Mouse (Mus musculus): ENCODE results near the gene Htr1f. TPM values are rescaled to one million over a fixed set of nuclear protein-coding genes. Genes with fewer than 3 reads are reported as not detected.

Gene Htr1f
- polyA plus RNA-seq, 1 experiment from 2014 or later, result not detected

DNA sequence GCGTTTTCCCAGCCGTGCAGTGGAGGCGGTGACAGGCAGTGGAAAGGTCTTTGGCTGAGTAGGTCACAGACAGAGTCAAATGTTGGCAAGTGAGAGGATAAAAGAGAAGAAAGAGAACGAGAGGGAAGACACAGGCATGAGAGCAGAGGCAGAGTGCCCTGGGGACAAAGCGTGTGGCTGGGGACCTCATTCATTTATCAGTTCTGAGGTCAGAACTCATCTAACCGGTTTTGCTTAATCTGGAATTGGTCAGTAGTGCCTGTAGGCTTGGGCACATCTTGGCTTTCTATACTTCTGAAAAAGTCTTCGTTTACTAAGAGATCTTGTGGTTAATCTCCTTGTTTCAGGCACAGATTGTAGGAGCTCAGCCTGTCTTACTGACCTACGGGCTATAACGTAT lies 182.2 kb downstream of the Htr1f start:
- WGBS, result 51% methylated on average over 9 of the region's 9 CpGs

DNA sequence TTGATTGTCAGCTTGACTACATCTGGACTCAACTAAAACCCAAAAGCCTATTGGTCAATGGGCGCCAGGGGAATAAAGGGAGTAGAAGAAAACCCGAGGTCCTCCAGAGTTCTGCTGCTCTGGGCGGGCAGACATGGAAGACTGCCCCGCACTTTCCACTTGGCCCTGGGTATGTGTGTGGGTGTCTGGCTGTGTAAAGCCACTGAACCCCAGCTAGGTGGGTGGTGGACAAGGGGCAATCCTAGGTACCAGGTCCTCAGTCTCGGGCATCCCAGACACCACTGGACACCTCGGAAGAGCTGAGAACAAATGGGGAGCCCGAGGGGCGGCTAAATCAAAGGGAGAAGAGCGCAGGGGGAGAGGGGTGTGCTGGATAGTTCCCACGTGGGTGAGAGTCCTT lies 196.9 kb downstream of the Htr1f start:
- DNase-seq (ENCODE audit: low spot score), result no peak
- no peak for ATAC-seq (ENCODE audit: insufficient read depth, low FRiP score, low TSS enrichment)
- Histone ChIP-seq H3K4me3 (ENCODE audit: low read depth, low read length) (no peak overlapping the region), H3K4me2 (ENCODE audit: low read depth) (no peak overlapping the region), H3K27me3 (ENCODE audit: control insufficient read depth, insufficient read depth, low read length) (no peaks in the 10 kb centered on the region), H3K9ac (ENCODE audit: low read length) (no peak overlapping the region), H3K4me1 (ENCODE audit: control insufficient read depth, insufficient read depth, low read length) (no peaks in the 10 kb centered on the region), H3K27ac (ENCODE audit: low read depth, low read length) (no peak overlapping the region), H3K36me3 (ENCODE audit: control insufficient read depth, insufficient read depth, low read length) (no peaks in the 10 kb centered on the region), H3K9me3 (ENCODE audit: control insufficient read depth, low read length) (no peaks in the 10 kb centered on the region)
- 75% methylated on average over 10 of the region's 10 CpGs for WGBS

More for the DNA sequence above, 182.2 kb downstream of the Htr1f start:
- H3K4me2 ChIP-seq (ENCODE audit: low read depth), result no peak overlapping the region
- ATAC-seq (ENCODE audit: insufficient read depth, low FRiP score, low TSS enrichment) (no peak), DNase-seq (ENCODE audit: low spot score) (no peak)
- no peaks in the 10 kb centered on the region for H3K27me3 ChIP-seq (ENCODE audit: control insufficient read depth, insufficient read depth, low read length)
- H3K4me3 ChIP-seq (ENCODE audit: low read depth, low read length), result no peak overlapping the region
- no peaks in the 10 kb centered on the region for H3K9me3 ChIP-seq (ENCODE audit: control insufficient read depth, low read length)
- no peaks in the 10 kb centered on the region for H3K36me3 ChIP-seq (ENCODE audit: control insufficient read depth, insufficient read depth, low read length)
- H3K4me1 ChIP-seq (ENCODE audit: control insufficient read depth, insufficient read depth, low read length), result no peaks in the 10 kb centered on the region
- H3K27ac ChIP-seq (ENCODE audit: low read depth, low read length), result no peak overlapping the region
- H3K9ac ChIP-seq (ENCODE audit: low read length), result no peak overlapping the region

DNA sequence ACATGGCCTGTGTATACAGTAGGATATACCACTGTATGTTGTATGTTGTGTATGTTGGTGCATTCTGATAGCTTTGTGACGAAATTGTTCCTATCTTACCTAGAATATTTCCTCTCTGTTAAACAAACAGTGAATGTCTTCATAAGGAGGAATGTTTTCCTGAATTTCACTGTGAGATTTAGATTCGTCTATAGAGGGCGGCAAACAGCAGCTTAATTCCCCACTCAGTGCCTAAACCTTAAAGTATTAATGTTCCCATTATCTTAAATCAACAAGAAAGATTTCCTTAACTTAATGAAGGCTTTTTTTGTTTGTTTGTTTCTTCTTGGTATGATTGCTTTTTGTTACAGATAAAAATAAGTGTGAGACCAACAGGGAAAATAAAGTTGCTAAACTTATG lies 198.5 kb downstream of the Htr1f start:
- Histone ChIP-seq H3K27me3 (ENCODE audit: control insufficient read depth, insufficient read depth, low read length) (no peaks in the 10 kb centered on the region), H3K27ac (ENCODE audit: low read depth, low read length) (no peak overlapping the region), H3K4me1 (ENCODE audit: control insufficient read depth, insufficient read depth, low read length) (no peaks in the 10 kb centered on the region), H3K9me3 (ENCODE audit: control insufficient read depth, low read length) (no peaks in the 10 kb centered on the region), H3K4me2 (ENCODE audit: low read depth) (no peak overlapping the region), H3K4me3 (ENCODE audit: low read depth, low read length) (no peak overlapping the region), H3K9ac (ENCODE audit: low read length) (no peak overlapping the region), H3K36me3 (ENCODE audit: control insufficient read depth, insufficient read depth, low read length) (no peaks in the 10 kb centered on the region)
- WGBS, result 36% methylated on average over 3 of the region's 3 CpGs
- no peak for ATAC-seq (ENCODE audit: insufficient read depth, low FRiP score, low TSS enrichment)
- DNase-seq (ENCODE audit: low spot score), result no peak

DNA sequence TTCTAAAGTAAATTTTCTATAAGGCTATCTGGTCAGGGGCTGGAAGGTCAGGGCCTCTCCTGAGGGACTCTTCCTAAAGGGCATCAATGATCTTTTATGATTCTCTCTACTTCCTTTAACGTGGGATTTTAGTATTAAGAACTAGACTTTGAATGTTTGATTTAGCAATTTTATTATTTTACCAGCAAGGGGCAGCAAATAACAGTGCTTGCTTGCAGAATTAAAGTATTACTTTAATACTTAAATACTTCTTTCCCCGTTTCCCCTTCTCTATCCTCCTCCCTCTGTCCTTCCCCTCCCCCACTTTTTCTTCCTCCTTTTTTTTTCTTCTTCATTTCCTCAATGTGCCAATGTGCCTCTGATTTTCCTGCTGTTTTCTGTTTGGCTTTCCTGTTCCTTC lies 202.3 kb downstream of the Htr1f start:
- Histone ChIP-seq H3K9ac (ENCODE audit: low read length) (no peak overlapping the region), H3K4me2 (ENCODE audit: low read depth) (no peak overlapping the region), H3K27me3 (ENCODE audit: control insufficient read depth, insufficient read depth, low read length) (no peaks in the 10 kb centered on the region), H3K4me1 (ENCODE audit: control insufficient read depth, insufficient read depth, low read length) (no peaks in the 10 kb centered on the region), H3K4me3 (ENCODE audit: low read depth, low read length) (no peak overlapping the region), H3K36me3 (ENCODE audit: control insufficient read depth, insufficient read depth, low read length) (no peaks in the 10 kb centered on the region), H3K27ac (ENCODE audit: low read depth, low read length) (no peak overlapping the region), H3K9me3 (ENCODE audit: control insufficient read depth, low read length) (no peaks in the 10 kb centered on the region)
- ATAC-seq (ENCODE audit: insufficient read depth, low FRiP score, low TSS enrichment) (no peak), DNase-seq (ENCODE audit: low spot score) (no peak)
- 64% methylated on average over 2 of the region's 2 CpGs for WGBS

DNA sequence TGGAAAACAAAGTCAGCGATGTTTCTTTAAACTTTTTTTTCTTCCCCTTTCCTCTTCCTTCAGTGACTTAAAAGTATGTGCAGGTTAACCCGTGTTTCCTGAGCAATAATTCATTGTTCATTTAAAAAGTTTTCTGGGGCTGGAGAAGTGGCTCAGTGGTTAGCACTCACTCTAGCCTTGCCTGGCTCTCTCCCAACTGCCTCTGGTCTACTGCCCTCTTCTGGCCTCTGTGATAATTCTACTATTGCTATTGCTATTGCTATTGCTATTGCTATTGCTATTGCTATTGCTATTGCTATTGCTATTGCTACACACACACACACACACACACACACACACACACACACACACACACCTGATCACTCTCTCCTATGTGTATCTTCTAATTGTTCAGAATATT lies 206.6 kb downstream of the Htr1f start:
- H3K9ac ChIP-seq (ENCODE audit: low read length), result no peak overlapping the region
- ATAC-seq (ENCODE audit: insufficient read depth, low FRiP score, low TSS enrichment) (no peak), DNase-seq (ENCODE audit: low spot score) (no peak)
- H3K27me3 ChIP-seq (ENCODE audit: control insufficient read depth, insufficient read depth, low read length), result no peaks in the 10 kb centered on the region
- H3K4me2 ChIP-seq (ENCODE audit: low read depth), result no peak overlapping the region
- H3K4me1 ChIP-seq (ENCODE audit: control insufficient read depth, insufficient read depth, low read length), result no peaks in the 10 kb centered on the region
- WGBS, result 79% methylated on average over 2 of the region's 2 CpGs
- no peaks in the 10 kb centered on the region for H3K9me3 ChIP-seq (ENCODE audit: control insufficient read depth, low read length)
- H3K27ac ChIP-seq (ENCODE audit: low read depth, low read length), result no peak overlapping the region
- H3K36me3 ChIP-seq (ENCODE audit: control insufficient read depth, insufficient read depth, low read length), result no peaks in the 10 kb centered on the region
- no peak overlapping the region for H3K4me3 ChIP-seq (ENCODE audit: low read depth, low read length)

DNA sequence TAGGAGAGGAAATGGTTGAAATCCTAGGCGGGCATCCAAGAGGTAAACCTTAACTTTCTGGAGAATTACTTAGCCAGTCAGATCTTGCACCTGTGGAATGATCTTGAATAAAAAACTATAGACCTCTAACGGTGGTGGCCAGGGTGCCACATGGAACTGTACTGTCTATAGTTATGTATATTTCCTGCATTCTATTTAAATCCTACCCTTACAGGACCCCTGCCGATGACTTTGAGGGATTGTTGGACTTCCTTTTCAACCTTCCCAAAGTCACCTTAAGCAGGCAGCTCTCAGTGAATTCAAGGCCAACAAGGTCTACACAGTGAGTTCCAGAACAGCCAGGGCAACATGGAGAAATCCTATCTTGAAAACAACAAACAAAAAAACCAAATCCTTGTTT lies 216.2 kb downstream of the Htr1f start:
- H3K36me3 ChIP-seq (ENCODE audit: control insufficient read depth, insufficient read depth, low read length), result no peaks in the 10 kb centered on the region
- no peak overlapping the region for H3K9ac ChIP-seq (ENCODE audit: low read length)
- H3K27ac ChIP-seq (ENCODE audit: low read depth, low read length), result no peak overlapping the region
- no peak overlapping the region for H3K4me2 ChIP-seq (ENCODE audit: low read depth)
- H3K9me3 ChIP-seq (ENCODE audit: control insufficient read depth, low read length), result no peaks in the 10 kb centered on the region
- DNase-seq (ENCODE audit: low spot score), result no peak
- H3K4me3 ChIP-seq (ENCODE audit: low read depth, low read length), result no peak overlapping the region
- H3K27me3 ChIP-seq (ENCODE audit: control insufficient read depth, insufficient read depth, low read length), result no peaks in the 10 kb centered on the region
- 88% methylated on average over 3 of the region's 3 CpGs for WGBS
- no peak for ATAC-seq (ENCODE audit: insufficient read depth, low FRiP score, low TSS enrichment)
- H3K4me1 ChIP-seq (ENCODE audit: control insufficient read depth, insufficient read depth, low read length), result peaks cover 3% of the 10 kb centered on the region; the same call in 1 of the 2 replicates

DNA sequence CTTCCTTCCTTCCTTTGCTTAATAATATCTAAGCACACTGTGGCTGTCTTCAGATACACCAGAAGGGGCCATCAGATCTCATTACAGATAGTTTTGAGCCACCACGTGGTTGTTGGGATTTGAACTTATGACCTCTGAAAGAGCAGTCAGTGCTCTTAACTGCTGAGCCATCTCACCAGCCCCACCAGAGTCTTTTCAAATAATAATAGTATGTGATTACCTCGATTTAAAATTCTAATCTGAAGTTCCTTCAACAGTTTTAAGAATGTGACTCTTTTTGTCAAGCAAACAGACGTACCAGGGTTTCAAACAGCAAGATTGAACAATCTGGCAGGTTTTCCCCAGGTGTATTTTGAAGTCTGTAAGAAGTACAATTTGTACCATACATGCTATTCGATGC lies 220.1 kb downstream of the Htr1f start:
- no peak overlapping the region for H3K4me2 ChIP-seq (ENCODE audit: low read depth)
- H3K27me3 ChIP-seq (ENCODE audit: control insufficient read depth, insufficient read depth, low read length), result no peaks in the 10 kb centered on the region
- no peaks in the 10 kb centered on the region for H3K9me3 ChIP-seq (ENCODE audit: control insufficient read depth, low read length)
- no peak overlapping the region for H3K4me3 ChIP-seq (ENCODE audit: low read depth, low read length)
- peaks cover 3% of the 10 kb centered on the region; the same call in 1 of the 2 replicates for H3K4me1 ChIP-seq (ENCODE audit: control insufficient read depth, insufficient read depth, low read length)
- no peak overlapping the region for H3K9ac ChIP-seq (ENCODE audit: low read length)
- no peaks in the 10 kb centered on the region for H3K36me3 ChIP-seq (ENCODE audit: control insufficient read depth, insufficient read depth, low read length)
- ATAC-seq (ENCODE audit: insufficient read depth, low FRiP score, low TSS enrichment) (no peak), DNase-seq (ENCODE audit: low spot score) (no peak)
- no peak overlapping the region for H3K27ac ChIP-seq (ENCODE audit: low read depth, low read length)
- 41% methylated on average over 4 of the region's 4 CpGs for WGBS

DNA sequence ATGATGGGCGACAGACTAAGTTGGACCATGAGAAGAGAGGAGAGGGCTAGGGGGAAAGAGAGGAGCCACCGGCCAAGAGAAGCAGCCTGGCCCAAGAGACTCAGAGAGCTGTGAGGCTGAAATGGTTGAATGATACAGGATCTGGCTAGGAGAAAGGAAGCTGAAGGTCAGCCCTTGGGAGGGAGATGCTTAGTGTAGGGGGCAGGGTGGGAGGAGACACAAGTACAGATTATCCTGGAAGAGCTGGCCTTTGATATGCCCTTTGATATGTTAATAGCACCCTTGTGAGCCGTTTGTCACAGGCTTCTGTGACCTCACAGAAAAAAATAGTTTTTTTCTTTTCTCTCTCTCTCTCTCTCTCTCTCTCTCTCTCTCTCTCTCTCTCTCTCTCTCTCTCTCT lies 220.5 kb downstream of the Htr1f start:
- no peak overlapping the region for H3K27ac ChIP-seq (ENCODE audit: low read depth, low read length)
- no peak overlapping the region for H3K9ac ChIP-seq (ENCODE audit: low read length)
- H3K27me3 ChIP-seq (ENCODE audit: control insufficient read depth, insufficient read depth, low read length), result no peaks in the 10 kb centered on the region
- DNase-seq (ENCODE audit: low spot score) (no peak), ATAC-seq (ENCODE audit: insufficient read depth, low FRiP score, low TSS enrichment) (no peak)
- WGBS, result 25% methylated on average over 3 of the region's 3 CpGs
- H3K4me2 ChIP-seq (ENCODE audit: low read depth), result no peak overlapping the region
- H3K36me3 ChIP-seq (ENCODE audit: control insufficient read depth, insufficient read depth, low read length), result no peaks in the 10 kb centered on the region
- H3K9me3 ChIP-seq (ENCODE audit: control insufficient read depth, low read length), result no peaks in the 10 kb centered on the region
- H3K4me3 ChIP-seq (ENCODE audit: low read depth, low read length), result no peak overlapping the region
- H3K4me1 ChIP-seq (ENCODE audit: control insufficient read depth, insufficient read depth, low read length), result peaks cover 3% of the 10 kb centered on the region; the same call in 1 of the 2 replicates

DNA sequence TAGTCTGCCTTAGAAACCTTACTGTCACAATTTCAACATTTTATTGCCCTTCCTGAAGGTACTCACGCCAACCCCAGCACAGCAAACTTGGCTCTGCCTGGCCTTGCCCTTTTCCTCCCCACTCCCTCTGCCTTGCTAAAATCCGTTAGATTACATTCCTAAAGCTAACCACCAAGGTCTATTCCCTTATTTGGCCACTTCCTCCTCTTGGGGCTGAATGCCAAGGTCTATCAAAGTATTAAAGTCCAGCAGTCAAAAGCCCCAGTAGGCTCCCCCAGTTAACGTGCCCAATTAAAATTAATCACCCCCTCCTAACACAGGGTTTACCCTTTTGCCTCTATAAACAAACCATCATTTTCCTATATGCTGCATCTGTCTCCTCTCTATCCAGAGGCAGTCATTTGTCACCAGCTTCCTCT lies 221.2 kb downstream of the Htr1f start:
- Histone ChIP-seq H3K27me3 (ENCODE audit: control insufficient read depth, insufficient read depth, low read length) (no peaks in the 10 kb centered on the region), H3K4me3 (ENCODE audit: low read depth, low read length) (no peak overlapping the region), H3K4me2 (ENCODE audit: low read depth) (no peak overlapping the region), H3K36me3 (ENCODE audit: control insufficient read depth, insufficient read depth, low read length) (no peaks in the 10 kb centered on the region), H3K27ac (ENCODE audit: low read depth, low read length) (no peak overlapping the region), H3K9ac (ENCODE audit: low read length) (no peak overlapping the region), H3K9me3 (ENCODE audit: control insufficient read depth, low read length) (no peaks in the 10 kb centered on the region), H3K4me1 (ENCODE audit: control insufficient read depth, insufficient read depth, low read length) (peaks cover 3% of the 10 kb centered on the region; the same call in 1 of the 2 replicates)
- WGBS, result 34% methylated on average over 3 of the region's 3 CpGs
- ATAC-seq (ENCODE audit: insufficient read depth, low FRiP score, low TSS enrichment) (no peak), DNase-seq (ENCODE audit: low spot score) (no peak)
